Mouse (Mus musculus): Measurements from ENCODE around the gene Nemp1.

Nemp1 gene

GRCm38 (mm10) chr10:127666501-127667268, at the start of gene Nemp1:
Nemp1 (plus strand) TSS chr10:127666901.
- DNase-seq (ENCODE audit: low read depth) = peak; percentile 82

- no peak for DNase-seq (ENCODE audit: low read depth)
Measured at GRCm38 (mm10) chr10:127617294-127617693, 49.4 kb upstream of the Nemp1 start.

GRCm38 (mm10) chr10:127618173-127618572, 48.5 kb upstream of the Nemp1 start:
- DNase-seq (ENCODE audit: low read depth) = no peak

- DNase-seq (ENCODE audit: low read depth) = no peak
Measured at GRCm38 (mm10) chr10:127619119-127619721, 47.5 kb upstream of the Nemp1 start.

GRCm38 (mm10) chr10:127619941-127620405, 46.7 kb upstream of the Nemp1 start:
- DNase-seq (ENCODE audit: low read depth) = no peak

GRCm38 (mm10) chr10:127620406-127621190, 46.1 kb upstream of the Nemp1 start, which contains the start of gene Lrp1:
Lrp1 (minus strand) TSS chr10:127621148.
- DNase-seq (ENCODE audit: low read depth) = no peak

- DNase-seq (ENCODE audit: low read depth) = peak; percentile 82
Measured at GRCm38 (mm10) chr10:127621191-127622056, 45.3 kb upstream of the Nemp1 start.

- no peak for DNase-seq (ENCODE audit: low read depth)
Measured at GRCm38 (mm10) chr10:127622057-127622392, 44.7 kb upstream of the Nemp1 start.

GRCm38 (mm10) chr10:127622661-127623060, 44.0 kb upstream of the Nemp1 start:
- no peak for DNase-seq (ENCODE audit: low read depth)

- no peak for DNase-seq (ENCODE audit: low read depth)
Measured at GRCm38 (mm10) chr10:127623439-127624216, 43.1 kb upstream of the Nemp1 start.

GRCm38 (mm10) chr10:127626433-127626832, 40.3 kb upstream of the Nemp1 start:
- peak; percentile 70 for DNase-seq (ENCODE audit: low read depth)

- no peak for DNase-seq (ENCODE audit: low read depth)
Measured at GRCm38 (mm10) chr10:127631261-127632214, 35.2 kb upstream of the Nemp1 start.

GRCm38 (mm10) chr10:127632668-127633271, 33.9 kb upstream of the Nemp1 start:
- no peak for DNase-seq (ENCODE audit: low read depth)

GRCm38 (mm10) chr10:127640421-127640820, 26.3 kb upstream of the Nemp1 start:
- no peak for DNase-seq (ENCODE audit: low read depth)

- peak; percentile 94 for DNase-seq (ENCODE audit: low read depth)
Measured at GRCm38 (mm10) chr10:127641861-127642771, 24.6 kb upstream of the Nemp1 start.

- peak; percentile 88 for DNase-seq (ENCODE audit: low read depth)
Measured at GRCm38 (mm10) chr10:127642772-127643552, 23.7 kb upstream of the Nemp1 start, which contains the start of gene Stat6. Stat6 (plus strand) TSS chr10:127642986.

- peak; percentile 87 for DNase-seq (ENCODE audit: low read depth)
Measured at GRCm38 (mm10) chr10:127643553-127644238, 23.0 kb upstream of the Nemp1 start.
